Mouse (Mus musculus) heart, adult 11 months (tissue): ENCODE results near the gene Arhgap40.

Source experiments
- DNase-seq: peaks from one replicate; pipeline ENCODE4 v3.0.0; 2022

Gene Arhgap40

GRCm38 (mm10) chr2:158550067-158550466, 37.5 kb downstream of the Arhgap40 start:
- peak; percentile 95 for DNase-seq

- DNase-seq, result no peak
Measured at GRCm38 (mm10) chr2:158554366-158554765, 41.8 kb downstream of the Arhgap40 start.

- peak; percentile 97 for DNase-seq
Measured at GRCm38 (mm10) chr2:158555252-158555651, 42.7 kb downstream of the Arhgap40 start.

- DNase-seq, result no peak
Measured at GRCm38 (mm10) chr2:158555812-158556211, 43.2 kb downstream of the Arhgap40 start.

GRCm38 (mm10) chr2:158556225-158556624, 43.6 kb downstream of the Arhgap40 start:
- peak; percentile 91 for DNase-seq

- DNase-seq, result no peak
Measured at GRCm38 (mm10) chr2:158556750-158557149, 44.2 kb downstream of the Arhgap40 start.

GRCm38 (mm10) chr2:158559945-158560344, 47.3 kb downstream of the Arhgap40 start:
- no peak for DNase-seq

GRCm38 (mm10) chr2:158560801-158561200, 48.2 kb downstream of the Arhgap40 start:
- no peak for DNase-seq

- no peak for DNase-seq
Measured at GRCm38 (mm10) chr2:158561371-158562144, 49.0 kb downstream of the Arhgap40 start.

- DNase-seq, result no peak
Measured at GRCm38 (mm10) chr2:158570421-158571081, 58.0 kb downstream of the Arhgap40 start.

GRCm38 (mm10) chr2:158579979-158580378, 67.4 kb downstream of the Arhgap40 start:
- no peak for DNase-seq

- no peak for DNase-seq
Measured at GRCm38 (mm10) chr2:158584621-158585358, 72.2 kb downstream of the Arhgap40 start.

- DNase-seq, result no peak
Measured at GRCm38 (mm10) chr2:158588524-158589271, 76.1 kb downstream of the Arhgap40 start.

- no peak for DNase-seq
Measured at GRCm38 (mm10) chr2:158590495-158590894, 77.9 kb downstream of the Arhgap40 start.

GRCm38 (mm10) chr2:158591286-158591685, 78.7 kb downstream of the Arhgap40 start:
- no peak for DNase-seq

- DNase-seq, result no peak
Measured at GRCm38 (mm10) chr2:158593371-158593770, 80.8 kb downstream of the Arhgap40 start.

GRCm38 (mm10) chr2:158595103-158595502, 82.5 kb downstream of the Arhgap40 start:
- DNase-seq, result no peak

- no peak for DNase-seq
Measured at GRCm38 (mm10) chr2:158595577-158595976, 83.0 kb downstream of the Arhgap40 start.

- no peak for DNase-seq
Measured at GRCm38 (mm10) chr2:158596803-158597202, 84.2 kb downstream of the Arhgap40 start.
